Mouse (Mus musculus): Measurements from ENCODE around the gene Bcl2l12. TPM values are rescaled to one million over a fixed set of nuclear protein-coding genes. Genes with fewer than 3 reads are reported as not detected.

Gene Bcl2l12
- polyA plus RNA-seq, 2 experiments = 11.4 to 11.7 TPM

DNA sequence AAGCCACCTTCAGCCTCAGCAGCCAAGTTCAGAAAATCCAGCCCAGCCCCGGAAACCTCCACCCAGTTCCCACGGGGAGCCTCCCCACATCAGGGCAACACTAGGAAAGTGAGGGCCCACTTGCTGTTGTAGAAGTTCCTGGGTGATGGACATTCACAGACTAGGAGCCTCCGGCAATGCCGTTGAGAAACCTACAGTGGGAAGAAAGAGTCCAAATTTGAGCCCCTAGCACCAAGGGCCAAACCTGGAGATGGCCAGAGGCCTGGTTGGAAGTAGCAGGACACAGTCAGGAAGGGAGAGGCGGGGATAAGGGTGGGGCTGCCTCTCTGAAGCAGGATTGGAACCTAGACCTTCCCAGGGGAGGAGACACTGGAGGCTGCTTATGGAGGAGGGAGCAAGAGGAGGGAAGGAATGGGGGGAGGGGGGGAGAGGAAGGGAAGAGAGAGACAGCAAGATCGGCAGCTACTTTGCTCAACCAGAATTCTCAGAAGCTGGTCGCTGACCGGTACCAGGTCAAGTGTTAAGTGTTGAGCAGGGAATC is 20.6 kb upstream of the Bcl2l12 start:
- Histone ChIP-seq H3K27me3 (ENCODE audit: control insufficient read depth, insufficient read depth, low read length) (peaks cover 13% of the 10 kb centered on the region; the same call in 1 of the 2 replicates), H3K9ac (replicated peaks) (no peak overlapping the region; the same call in 1 of the 2 replicates), H3K27ac (no peak overlapping the region), H3K36me3 (replicated peaks; ENCODE audit: control insufficient read depth, insufficient read depth, low read depth) (no peaks in the 10 kb centered on the region), H3K9me3 (ENCODE audit: control insufficient read depth, low read length) (no peaks in the 10 kb centered on the region), H3K4me2 (ENCODE audit: low read depth) (peak overlapping the region; percentile 89), H3K4me1 (replicated peaks; ENCODE audit: control insufficient read depth in 2 of 2, insufficient read depth in 2 of 2, low read length in 1 of 2) (peaks cover 12 to 25% of the 10 kb centered on the region in 2 experiments), H3K4me3 (ENCODE audit: insufficient read depth in 1 of 2, low read depth in 2 of 2, low read length in 2 of 2) (no peak overlapping the region; a peak in 1 of 4 replicates)
- ATAC-seq (ENCODE audit: insufficient read depth) = no peak
- no peak for TF ChIP-seq EP300 (IDR thresholded peaks at IDR 0.05; ENCODE audit: low read depth)
- no peak for TF ChIP-seq CTCF (IDR thresholded peaks at IDR 0.05; ENCODE audit: low read depth)
- DNase-seq (ENCODE audit: low read depth in 3 of 3, low spot score in 3 of 3) = no peak
- WGBS (ENCODE audit: insufficient replicate concordance) = 27% methylated on average over 8 of the region's 8 CpGs

DNA sequence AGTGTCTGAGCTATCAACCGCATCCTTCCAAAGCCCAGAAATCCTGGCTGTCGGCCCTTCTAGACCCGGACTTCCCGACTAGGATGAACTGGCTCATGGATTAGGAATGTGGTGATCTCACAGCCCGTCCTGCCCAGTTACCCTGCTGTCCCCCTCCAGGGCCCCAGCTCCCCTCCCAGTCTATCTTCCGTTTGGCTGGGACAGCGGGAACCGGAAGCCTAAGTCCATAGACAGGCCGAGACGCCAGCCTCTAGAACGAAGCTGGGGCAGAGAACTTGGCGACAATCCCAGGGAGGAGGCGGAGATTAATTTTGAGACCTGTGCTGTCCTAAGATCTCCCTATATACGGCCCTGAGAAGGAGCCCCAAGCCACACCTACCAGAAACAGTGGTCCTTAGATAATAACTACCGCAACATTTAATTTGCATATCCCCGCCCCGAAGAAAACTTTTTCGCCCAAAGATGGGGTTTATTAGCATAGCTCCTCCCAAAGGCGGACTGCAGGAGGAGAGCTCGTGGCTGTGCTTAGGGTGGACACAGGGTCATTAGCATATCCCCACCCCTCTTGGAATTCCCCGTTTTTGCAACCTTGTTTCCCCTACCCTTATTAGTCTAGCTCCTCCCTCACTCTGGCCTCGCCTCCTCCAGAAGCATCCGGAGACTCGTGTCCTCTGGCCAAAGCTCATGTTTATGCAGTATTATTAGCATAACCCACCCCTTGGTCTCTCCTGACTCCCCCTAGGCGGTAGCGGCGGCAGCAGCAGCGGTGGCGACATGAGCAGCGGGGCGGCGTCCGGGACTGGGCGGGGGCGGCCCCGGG is 18.9 kb upstream of the Bcl2l12 start, which contains the start of gene Rras:
TSS of gene Rras (plus strand) at position 720 of the 820 bp plus-strand sequence.
- peak within 1 kb of the TSS; percentile 78 to 96 for H3K4me3 ChIP-seq (ENCODE audit: insufficient read depth in 1 of 2, low read depth in 2 of 2, low read length in 2 of 2)
- H3K27ac ChIP-seq = peak within 1 kb of the TSS; percentile 86
- peak within 1 kb of the TSS; percentile 82 for H3K9ac ChIP-seq (replicated peaks)
- H3K4me2 ChIP-seq (ENCODE audit: low read depth) = peak within 1 kb of the TSS; percentile 89
- H3K27me3 ChIP-seq (ENCODE audit: control insufficient read depth, insufficient read depth, low read length) = peaks cover 13% of the 10 kb centered on the region; the same call in 1 of the 2 replicates
- ATAC-seq (ENCODE audit: insufficient read depth) (peak; percentile 84), DNase-seq (ENCODE audit: low read depth in 3 of 3, low spot score in 3 of 3) (peak; percentile 96 to 100 (median 98))
- H3K4me1 ChIP-seq (replicated peaks; ENCODE audit: control insufficient read depth in 2 of 2, insufficient read depth in 2 of 2, low read length in 1 of 2) = peaks cover 18 to 32% of the 10 kb centered on the region in 2 experiments
- TF ChIP-seq CTCF (IDR thresholded peaks at IDR 0.05; ENCODE audit: low read depth) (peak; percentile 27; the same call in 1 of the 2 replicates), EP300 (IDR thresholded peaks at IDR 0.05; ENCODE audit: low read depth) (peak; percentile 37; the same call in 1 of the 2 replicates)
- no peaks in the 10 kb centered on the region for H3K9me3 ChIP-seq (ENCODE audit: control insufficient read depth, low read length)
- WGBS (ENCODE audit: insufficient replicate concordance) = under 1% methylated on average over 36 of the region's 36 CpGs
- H3K36me3 ChIP-seq (replicated peaks; ENCODE audit: control insufficient read depth, insufficient read depth, low read depth) = peaks cover 9% of the 10 kb centered on the region

DNA sequence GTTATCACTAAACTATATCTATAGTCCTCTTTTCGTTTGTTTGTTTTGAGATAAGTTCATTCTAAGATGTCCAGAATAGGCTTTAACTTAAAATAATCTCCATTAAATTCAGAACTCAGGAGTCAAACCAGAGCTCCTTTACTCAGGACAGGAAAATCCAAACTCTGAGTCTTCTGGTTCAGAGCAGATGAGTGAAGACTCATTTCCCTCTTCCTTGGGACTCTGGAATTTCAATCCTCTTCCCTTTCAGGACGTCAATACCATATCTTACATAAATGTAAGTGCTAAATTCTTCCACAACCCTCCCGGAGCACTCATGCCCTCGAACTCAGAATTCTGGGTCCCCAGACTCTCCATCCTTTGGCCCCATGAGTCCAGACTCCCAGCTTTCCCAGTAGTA is 18.2 kb upstream of the Bcl2l12 start:
- TF ChIP-seq EP300 (IDR thresholded peaks at IDR 0.05; ENCODE audit: low read depth) = no peak
- no peak for TF ChIP-seq CTCF (IDR thresholded peaks at IDR 0.05; ENCODE audit: low read depth)
- ATAC-seq (ENCODE audit: insufficient read depth) (no peak), DNase-seq (ENCODE audit: low read depth in 3 of 3, low spot score in 3 of 3) (peak in 1 of 3 experiments; percentile 31)
- H3K4me3 ChIP-seq (ENCODE audit: insufficient read depth in 1 of 2, low read depth in 2 of 2, low read length in 2 of 2) = peak overlapping the region; percentile 78 to 96
- under 1% methylated on average over 4 of the region's 4 CpGs for WGBS (ENCODE audit: insufficient replicate concordance)
- H3K27me3 ChIP-seq (ENCODE audit: control insufficient read depth, insufficient read depth, low read length) = peaks cover 13% of the 10 kb centered on the region; the same call in 1 of the 2 replicates
- H3K9ac ChIP-seq (replicated peaks) = peak overlapping the region; percentile 82
- peak overlapping the region; percentile 86 for H3K27ac ChIP-seq
- peak overlapping the region; percentile 89 for H3K4me2 ChIP-seq (ENCODE audit: low read depth)
- no peaks in the 10 kb centered on the region for H3K9me3 ChIP-seq (ENCODE audit: control insufficient read depth, low read length)
- H3K4me1 ChIP-seq (replicated peaks; ENCODE audit: control insufficient read depth in 2 of 2, insufficient read depth in 2 of 2, low read length in 1 of 2) = peaks cover 18 to 32% of the 10 kb centered on the region in 2 experiments
- H3K36me3 ChIP-seq (replicated peaks; ENCODE audit: control insufficient read depth, insufficient read depth, low read depth) = peaks cover 16% of the 10 kb centered on the region

DNA sequence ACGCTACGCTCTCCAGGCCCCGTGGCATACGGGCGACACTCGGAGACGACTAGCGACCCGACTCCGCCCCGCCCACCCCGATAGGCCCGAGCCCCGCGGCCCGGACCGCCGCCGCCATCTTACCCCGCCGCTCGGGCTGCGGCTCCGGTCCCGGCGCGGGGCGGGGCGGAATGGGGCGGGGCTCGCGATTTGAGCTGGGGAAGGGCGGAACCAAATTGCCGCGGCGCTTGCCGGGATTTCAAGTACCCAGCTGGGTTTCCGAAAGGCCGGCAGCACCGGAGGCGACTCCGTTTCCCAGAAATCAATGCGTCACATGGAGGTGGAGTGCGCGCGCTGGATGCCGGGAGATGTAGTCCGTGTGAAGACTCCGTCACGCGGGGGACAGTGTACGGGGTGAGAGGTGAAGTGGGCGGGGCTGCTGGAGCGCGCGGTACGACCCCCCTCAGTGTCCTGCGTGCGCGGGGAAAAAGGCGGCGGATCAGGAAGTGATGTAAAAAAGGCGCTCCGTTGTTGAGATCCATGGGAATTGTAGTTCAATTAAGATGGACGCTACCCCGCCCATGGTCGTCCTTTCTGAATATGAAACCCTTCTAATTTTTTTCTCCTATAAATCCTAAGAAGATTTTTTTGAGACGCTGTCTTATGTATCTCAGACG is 17.6 kb upstream of the Bcl2l12 start, which contains the start of gene Scaf1:
TSS of gene Scaf1 (minus strand) at position 407 of the 656 bp plus-strand sequence.
- H3K4me1 ChIP-seq (replicated peaks; ENCODE audit: control insufficient read depth in 2 of 2, insufficient read depth in 2 of 2, low read length in 1 of 2) = peaks cover 18 to 32% of the 10 kb centered on the region in 2 experiments
- H3K27me3 ChIP-seq (ENCODE audit: control insufficient read depth, insufficient read depth, low read length) = peaks cover 13% of the 10 kb centered on the region; the same call in 1 of the 2 replicates
- WGBS (ENCODE audit: insufficient replicate concordance) = under 1% methylated on average over 69 of the region's 69 CpGs
- H3K4me2 ChIP-seq (ENCODE audit: low read depth) = peak within 1 kb of the TSS; percentile 89
- H3K9ac ChIP-seq (replicated peaks) = peak within 1 kb of the TSS; percentile 82
- DNase-seq (ENCODE audit: low read depth in 3 of 3, low spot score in 3 of 3) (peak; percentile 98), ATAC-seq (ENCODE audit: insufficient read depth) (peak; percentile 79)
- no peaks in the 10 kb centered on the region for H3K9me3 ChIP-seq (ENCODE audit: control insufficient read depth, low read length)
- peak within 1 kb of the TSS; percentile 78 to 96 for H3K4me3 ChIP-seq (ENCODE audit: insufficient read depth in 1 of 2, low read depth in 2 of 2, low read length in 2 of 2)
- H3K27ac ChIP-seq = peak within 1 kb of the TSS; percentile 86
- no peak for TF ChIP-seq CTCF (IDR thresholded peaks at IDR 0.05; ENCODE audit: low read depth)
- no peak for TF ChIP-seq EP300 (IDR thresholded peaks at IDR 0.05; ENCODE audit: low read depth)
- peaks cover 22% of the 10 kb centered on the region for H3K36me3 ChIP-seq (replicated peaks; ENCODE audit: control insufficient read depth, insufficient read depth, low read depth)

Data from liver, embryonic 14.5 days (tissue).